Mouse (Mus musculus) thymus, postnatal 4 days (tissue): ENCODE measurements around the gene Olfr481.

Experiments used
- DNase-seq: peaks from one replicate; pipeline ENCODE4 v3.0.0; 2021

Gene Olfr481

DNA sequence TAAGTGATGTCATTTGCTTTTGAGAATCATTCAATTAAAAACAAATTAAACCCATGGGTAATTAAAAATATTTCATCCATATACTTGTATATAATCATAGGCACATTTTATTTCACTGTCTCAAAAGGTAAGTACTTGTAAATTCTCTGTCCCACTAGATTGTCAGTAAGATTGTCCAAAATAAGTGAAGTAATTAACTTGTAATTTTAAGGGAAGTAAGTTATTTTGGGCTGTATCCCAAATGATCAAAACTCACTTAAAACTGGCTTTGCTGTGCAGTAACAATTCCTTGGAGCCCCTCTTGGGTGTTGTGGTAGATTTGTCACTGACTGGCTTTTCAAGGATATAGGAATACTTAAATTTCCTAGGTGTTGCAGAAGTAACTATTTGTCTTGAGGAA is at the start of gene Olfr481:
Olfr481 (plus strand) TSS at position 301 of the 400 bp plus-strand sequence.
- DNase-seq: no peak

DNA sequence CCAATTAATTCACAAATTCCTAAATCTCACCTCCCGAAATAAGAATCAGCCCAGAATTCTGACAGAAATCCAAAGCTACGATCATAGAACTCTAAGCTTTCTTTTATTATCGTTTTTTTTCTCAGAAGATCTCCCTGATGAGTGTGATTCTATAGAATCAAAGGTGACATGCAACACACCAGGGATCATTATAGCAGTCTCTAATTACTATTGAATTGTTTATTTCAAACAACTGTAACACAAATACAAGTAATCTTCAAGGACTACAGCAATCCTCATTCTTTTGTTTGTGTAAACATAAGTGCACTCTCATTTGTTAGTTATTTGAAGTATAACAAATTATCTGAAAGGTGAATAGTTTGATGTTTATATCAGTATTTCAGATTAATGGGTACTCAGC is 45.8 kb upstream of the Olfr481 start, which contains the start of gene Olfr478:
Olfr478 (minus strand) TSS at position 101 of the 400 bp plus-strand sequence.
- DNase-seq: no peak

GRCm38 (mm10) chr7:108050393-108050792 is 29.3 kb upstream of the Olfr481 start, which contains the start of gene Olfr479:
TSS of gene Olfr479 (plus strand) at chr7:108050693.
- no peak for DNase-seq

DNA sequence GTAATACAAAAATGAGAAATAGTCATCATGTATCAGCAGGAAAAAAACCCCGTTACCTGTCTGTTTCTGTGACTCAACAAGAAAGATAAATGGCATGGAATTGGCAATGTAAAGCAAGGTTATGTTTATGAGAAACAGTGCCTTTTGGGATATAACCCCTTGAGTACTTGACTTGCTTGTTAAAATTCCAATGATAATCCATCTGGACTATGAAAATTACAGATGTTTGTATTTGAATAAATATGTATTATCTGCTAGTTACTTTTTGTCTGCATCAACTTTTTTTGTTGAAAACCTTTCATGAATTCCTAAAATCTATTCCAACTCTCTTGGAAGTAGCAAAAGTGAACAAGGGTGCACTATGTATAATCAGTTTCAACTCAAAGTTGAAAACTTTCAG is 12.4 kb upstream of the Olfr481 start, which contains the start of gene Olfr480:
Olfr480 (minus strand) TSS at position 101 of the 400 bp plus-strand sequence.
- DNase-seq: no peak

DNA sequence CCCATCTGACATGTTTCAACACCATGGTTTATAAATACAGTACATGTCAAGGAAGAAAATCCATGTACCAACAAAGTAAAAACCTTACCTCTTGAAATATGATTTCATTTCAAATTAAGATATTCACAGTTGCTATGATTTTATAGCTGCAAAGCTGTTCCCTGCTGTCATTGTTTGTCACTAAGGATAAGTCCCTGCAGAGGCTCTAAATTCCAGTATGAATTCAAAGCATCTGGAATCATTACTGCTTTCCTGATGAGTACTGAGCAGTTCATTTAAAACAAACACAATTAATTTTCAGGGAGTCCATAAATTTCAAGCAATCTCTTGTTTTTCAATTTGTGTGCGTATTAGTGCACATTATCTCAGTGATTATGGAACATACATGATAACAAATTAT is 17.8 kb downstream of the Olfr481 start, which contains the start of gene Olfr482:
Olfr482 (minus strand) TSS at position 101 of the 400 bp plus-strand sequence.
- no peak for DNase-seq

DNA sequence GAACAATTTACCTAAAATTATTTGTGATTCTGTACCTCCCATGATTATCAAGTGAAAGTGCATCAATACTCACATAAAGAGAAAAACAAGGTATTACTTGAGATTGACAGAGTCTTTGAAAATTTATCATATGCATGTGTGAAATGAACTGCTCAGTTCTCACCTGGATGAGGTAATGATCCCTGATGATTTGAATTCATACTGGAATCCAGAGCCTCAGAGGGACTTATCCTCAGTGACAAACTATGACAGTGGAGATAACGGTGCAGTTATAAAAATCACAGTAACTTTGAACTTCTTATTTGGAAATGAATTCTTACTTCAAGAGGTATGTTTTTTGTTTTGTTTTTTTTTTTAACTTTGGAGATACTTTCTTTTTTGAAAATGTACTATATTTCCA is 20.9 kb downstream of the Olfr481 start, which contains the start of gene Olfr483:
Olfr483 (plus strand) TSS at position 301 of the 400 bp plus-strand sequence.
- no peak for DNase-seq

DNA sequence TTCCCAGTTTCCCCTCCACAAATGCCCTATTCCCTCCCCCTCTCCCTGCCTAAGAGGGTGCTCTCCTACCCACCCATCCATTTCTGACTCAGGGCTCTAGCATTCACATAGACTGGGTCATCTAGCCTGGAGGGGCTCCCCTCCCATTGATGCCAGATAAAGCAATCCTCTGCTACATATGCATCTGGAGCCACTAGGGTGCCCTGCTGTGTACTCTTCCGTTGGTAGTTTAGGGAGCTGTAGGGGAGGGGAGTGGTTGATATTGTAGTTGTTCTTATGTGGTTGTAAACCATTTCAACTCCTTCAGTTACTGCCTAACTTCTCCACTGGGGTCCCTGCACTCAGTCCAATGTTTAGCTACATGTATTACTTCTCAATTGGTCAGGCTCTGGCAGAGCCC is 41.0 kb downstream of the Olfr481 start:
- no peak for DNase-seq

- DNase-seq: no peak
Observed at GRCm38 (mm10) chr7:108121416-108121815, 41.8 kb downstream of the Olfr481 start.

- no peak for DNase-seq
Observed at GRCm38 (mm10) chr7:108127349-108127748, 47.7 kb downstream of the Olfr481 start, which contains the start of gene Olfr484. TSS of gene Olfr484 (minus strand) at chr7:108127449.
